Mouse (Mus musculus): ENCODE measurements around the gene Etv6.

Gene Etv6

DNA sequence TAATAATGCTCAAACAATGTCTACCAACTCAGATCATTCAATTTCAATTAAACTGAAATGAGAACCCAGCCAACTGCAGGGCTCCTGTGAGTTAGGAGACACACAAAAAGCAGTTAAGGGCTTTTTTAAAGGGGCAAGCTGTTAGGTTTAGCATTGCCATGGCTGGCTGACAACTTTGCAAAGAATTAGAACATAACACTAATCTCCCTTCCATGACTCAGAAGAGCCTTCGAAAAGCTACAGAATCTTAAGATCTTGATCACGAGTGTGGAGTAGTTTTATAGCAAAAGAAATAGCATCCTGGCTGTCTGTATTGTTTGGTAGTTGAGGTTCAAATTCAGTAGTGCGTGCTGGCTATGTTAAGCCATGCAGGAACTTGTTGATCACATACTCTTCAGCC is 182.9 kb downstream of the Etv6 start:
- no peak for DNase-seq

DNA sequence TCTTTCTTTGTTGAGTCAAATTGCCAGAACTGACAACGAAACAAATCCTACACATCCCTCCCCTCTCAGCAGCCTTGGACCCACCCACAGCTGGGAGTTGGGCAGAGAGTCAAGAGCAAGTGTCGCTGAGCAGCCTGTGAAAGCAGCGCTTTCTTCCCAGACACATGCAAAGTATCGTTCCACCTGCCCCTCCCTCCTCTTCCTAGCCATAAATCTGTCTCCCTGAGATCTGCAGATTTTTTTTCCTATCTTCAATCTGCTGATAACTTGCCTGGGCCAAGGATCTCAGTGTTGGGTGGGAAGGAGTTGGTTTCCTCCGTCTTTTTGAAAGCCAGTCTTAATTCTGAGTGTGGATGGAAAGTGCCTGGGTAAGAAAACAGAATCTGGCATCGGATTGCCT is 183.9 kb downstream of the Etv6 start:
- no peak for DNase-seq

- DNase-seq = peak; percentile 28
These were observed 184.8 kb downstream of the Etv6 start for GRCm38 (mm10) chr6:134220209-134220777.

GRCm38 (mm10) chr6:134222248-134222929 is 186.9 kb downstream of the Etv6 start:
- no peak for DNase-seq

DNA sequence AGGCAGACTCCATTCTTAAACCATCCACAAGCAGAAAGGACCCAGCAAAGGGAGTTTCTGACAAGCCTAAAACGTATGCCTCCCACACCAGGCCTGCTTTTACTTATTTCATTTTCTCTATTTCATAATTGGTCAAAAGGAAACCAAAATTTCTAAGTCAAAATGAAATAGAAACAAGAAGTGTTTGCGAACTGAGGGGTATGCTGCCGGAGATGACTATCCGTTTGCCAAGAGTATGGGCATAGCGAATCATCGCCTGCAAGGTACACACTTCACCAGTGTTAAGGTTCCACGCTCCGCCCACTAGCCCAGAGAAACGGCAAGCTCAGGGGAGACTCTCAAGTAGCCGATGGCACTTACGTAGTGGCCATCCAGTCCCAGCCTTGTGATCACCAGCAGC is 190.1 kb downstream of the Etv6 start:
- DNase-seq = no peak

DNA sequence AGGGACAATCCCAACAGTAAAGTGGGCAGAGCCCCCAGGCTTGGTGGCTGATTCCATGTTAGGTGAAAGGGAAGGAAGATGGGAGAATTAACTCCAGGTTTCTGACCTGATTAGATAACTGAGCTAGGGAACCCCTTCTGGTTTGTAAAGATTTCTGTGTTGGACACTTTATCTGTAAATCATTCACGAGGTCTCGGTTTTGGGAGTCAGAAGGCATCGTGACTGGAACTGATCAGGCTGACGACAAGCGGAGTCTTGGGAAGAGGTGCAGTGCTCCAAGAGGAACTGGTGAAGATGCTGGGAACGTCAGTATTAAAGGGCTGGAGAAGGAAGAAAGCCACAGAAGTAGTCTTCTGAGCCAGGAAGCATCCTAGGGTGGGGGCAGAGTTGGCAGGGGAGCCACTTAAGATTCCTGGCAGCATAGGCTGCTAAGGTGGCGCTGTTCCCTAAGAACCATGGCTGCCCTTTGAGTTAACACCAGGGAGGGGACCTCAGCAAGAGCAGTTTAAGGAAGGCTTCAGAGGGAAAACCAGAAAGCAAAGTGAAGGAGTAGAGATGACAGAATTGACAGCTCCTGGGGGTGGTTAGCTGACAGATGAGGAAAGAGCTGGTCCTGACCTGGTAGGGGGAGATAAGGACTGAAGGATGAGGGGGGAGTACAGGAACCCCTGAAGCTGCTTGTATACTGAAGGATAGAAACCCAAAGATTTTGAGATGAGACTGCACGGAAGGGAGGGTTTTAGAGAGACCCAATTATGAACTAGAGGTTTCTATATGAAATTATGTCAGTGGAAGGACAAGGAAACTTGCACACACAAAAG is 191.1 kb downstream of the Etv6 start:
- no peak for DNase-seq

DNA sequence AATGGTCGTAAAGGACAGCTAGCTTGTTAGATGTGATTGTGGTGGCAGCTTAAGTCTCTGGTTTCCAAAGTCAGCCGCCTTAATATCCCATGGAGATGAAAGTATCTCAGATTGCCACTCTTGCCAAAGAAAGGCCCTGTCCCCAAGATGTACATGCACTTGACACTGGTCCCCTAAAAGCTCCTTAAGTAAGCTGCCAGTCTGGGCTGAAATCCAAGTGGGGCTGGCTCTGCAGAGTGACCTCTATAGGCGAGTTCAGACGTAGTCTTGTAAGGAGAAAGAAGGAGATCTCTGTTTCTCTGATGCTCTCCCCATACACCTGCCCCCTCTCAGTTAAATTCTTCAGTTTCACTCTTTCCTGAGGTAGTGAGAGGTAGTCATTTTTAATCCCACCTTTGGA is 200.8 kb downstream of the Etv6 start:
- no peak for DNase-seq

DNA sequence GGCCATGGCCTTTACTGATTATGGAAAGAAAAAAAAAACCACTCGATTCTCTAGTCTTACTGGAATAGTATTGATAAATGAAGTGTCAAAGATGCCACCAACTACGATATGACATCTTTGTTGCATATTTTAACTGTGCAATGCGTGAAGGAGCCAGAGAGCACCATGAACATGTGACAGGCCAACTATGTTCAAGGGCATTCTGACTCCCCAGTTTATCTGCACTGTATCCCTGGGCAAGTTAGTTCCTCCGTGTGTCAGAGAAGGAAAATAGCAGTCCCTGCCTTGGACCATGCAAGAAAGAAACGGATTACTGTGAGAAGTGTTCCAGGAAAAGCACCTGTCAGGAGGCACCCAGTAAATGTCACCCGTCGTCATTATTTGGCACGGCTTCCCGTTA is 203.0 kb downstream of the Etv6 start:
- no peak for DNase-seq

DNA sequence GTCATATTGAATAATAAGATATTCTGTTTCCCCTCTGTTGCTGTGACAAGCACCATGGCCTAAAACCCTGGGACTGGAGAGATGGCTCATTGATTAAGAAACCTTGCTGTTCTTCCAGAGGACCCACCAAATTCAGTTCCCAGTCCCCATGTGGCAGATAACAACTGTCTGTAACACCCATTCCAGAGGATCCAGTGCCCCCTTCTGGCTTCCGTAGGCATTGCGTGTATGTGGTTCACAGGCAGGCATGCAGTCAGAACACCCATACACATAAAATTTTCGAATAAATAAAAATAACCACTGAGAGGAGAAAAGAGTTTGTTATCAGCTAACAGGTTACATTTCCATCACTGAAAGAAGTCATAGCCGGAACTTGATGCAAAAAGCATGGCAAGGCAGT is 205.5 kb downstream of the Etv6 start:
- peak; percentile 33 for DNase-seq

DNA sequence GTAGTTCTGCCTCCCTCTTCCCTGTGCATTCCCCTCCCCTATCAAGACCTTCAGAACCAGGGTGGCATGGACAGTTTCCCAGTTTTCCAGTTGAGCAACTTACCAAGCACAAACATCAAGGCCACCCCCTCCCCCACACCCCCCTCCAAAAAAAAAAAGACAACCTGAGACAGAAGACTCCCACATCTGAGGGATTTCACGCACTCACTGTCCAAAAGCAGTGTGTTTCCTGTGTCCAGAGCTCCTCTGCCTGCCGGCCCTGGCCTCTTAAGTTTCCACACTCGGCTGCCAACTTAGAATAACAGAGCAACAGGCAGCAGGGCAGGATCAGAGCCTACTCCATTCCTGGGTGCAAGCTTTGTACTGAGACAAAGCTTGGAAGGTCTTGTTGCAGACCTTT is 207.6 kb downstream of the Etv6 start:
- DNase-seq = no peak

- DNase-seq = no peak
These were observed 208.0 kb downstream of the Etv6 start for GRCm38 (mm10) chr6:134243546-134243945.

DNA sequence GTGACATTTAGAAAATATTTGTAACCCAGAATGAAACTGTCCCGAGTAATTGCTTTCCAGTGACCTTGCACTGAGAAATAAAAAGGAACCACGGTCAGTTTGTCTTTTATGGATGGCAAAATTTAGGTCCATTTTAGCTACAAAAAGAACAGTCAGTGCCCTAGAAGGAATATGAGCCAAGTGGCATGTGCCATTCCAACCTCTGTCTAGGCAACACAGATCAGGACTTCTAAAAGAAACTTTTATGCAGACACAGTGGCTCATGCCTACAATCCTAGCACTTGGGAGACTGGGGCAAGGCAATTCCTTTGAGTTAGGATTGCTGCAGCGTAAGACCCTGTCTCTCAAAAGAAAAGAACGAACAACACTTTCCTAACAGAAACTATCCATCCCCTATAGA is 208.6 kb downstream of the Etv6 start:
- no peak for DNase-seq

DNA sequence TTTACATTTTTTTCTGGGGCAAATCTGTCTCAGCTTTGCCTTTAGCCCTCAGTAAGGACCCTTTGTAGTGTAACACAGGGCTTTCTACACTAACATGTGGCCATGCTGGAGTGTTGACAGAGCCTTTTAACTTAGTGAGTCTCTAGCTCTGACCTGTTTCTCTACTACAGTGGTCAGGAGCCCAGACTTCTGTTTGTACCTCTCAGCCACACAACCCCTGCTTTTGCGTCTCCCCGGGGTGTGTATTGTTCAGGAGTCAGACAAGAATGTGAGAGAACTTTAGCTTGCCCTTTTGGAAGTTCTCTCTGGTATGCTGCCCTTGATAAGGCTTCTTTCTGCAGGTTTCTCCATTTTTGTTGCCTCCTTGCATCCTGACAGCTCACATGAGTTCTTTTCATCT is 210.6 kb downstream of the Etv6 start:
- DNase-seq = no peak

- DNase-seq = no peak
These were observed 211.8 kb downstream of the Etv6 start for GRCm38 (mm10) chr6:134247324-134247723.

DNA sequence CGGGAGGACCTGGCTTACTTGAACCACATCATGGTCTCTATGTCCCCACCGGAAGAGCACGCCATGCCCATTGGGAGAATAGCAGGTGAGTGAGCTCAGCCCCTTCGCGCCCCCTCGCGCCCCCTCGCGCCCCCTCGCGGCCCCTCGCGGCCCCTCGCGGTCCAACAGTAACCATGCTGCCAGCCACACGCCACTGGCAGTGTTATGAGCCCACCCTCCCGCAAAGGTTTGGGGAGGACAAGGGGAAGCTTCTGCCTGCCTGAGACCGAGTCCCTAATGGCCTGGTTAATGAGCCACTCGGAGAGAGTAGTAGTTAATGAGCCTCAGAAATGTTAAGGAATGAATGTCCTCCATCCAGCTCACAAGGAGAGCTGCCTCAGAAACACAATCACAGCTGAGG is 213.2 kb downstream of the Etv6 start:
- no peak for DNase-seq

GRCm38 (mm10) chr6:134250764-134251163 is 215.3 kb downstream of the Etv6 start:
- DNase-seq = no peak

- no peak for DNase-seq
These were observed 215.9 kb downstream of the Etv6 start for GRCm38 (mm10) chr6:134251364-134251763.

DNA sequence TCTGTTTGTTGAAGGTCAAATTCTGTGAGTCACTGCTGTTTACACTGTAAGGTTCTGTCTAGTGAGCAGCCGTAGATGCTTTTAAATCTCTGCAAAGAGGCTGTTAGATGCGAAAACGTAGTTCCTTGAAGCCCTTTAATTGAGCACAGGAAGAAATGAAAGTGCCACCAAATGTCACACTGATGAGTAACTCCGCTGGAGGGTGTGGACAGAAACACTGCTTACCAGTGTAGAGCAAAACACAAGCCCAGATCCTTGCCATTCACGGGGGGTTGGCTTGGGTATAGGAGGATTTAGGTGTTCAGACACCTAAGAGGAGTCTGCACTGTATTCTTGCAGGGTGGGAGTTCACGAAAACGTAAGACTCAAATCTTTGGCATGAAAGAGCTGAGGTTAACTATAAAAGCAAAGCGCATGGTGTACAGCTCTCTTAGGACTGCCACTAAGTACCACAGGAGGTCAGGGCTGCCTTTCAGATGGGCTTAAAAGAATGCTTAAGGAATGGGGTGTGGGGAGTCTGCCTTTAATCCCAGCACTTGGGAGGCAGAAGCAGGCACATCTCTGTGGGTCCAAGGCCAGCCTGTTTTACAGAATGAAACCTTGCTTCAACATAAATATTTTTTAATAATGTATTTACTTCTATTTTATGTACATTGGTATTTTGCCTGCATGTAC is 216.7 kb downstream of the Etv6 start:
- no peak for DNase-seq

GRCm38 (mm10) chr6:134256369-134256768 is 220.9 kb downstream of the Etv6 start:
- no peak for DNase-seq

DNA sequence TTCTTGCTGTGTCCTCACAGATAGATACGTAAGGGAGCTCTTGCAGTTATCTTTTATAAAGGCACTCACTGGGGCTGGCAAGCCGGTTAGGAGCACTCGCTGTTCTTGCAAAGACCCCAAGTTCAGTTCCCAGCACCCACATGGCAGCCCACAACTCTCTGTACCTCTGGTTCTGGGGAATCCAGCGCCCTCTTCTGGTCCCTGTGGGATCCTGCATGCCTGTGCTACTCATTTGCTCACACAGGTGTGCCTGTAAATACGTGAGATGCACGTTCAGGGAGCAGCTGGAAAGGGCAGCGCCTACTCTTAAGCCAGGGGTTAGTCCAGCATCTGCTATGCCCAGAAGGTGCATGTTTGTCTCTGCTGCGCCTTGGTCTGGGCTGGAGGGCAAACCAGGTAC is 224.4 kb downstream of the Etv6 start:
- DNase-seq = no peak

DNA sequence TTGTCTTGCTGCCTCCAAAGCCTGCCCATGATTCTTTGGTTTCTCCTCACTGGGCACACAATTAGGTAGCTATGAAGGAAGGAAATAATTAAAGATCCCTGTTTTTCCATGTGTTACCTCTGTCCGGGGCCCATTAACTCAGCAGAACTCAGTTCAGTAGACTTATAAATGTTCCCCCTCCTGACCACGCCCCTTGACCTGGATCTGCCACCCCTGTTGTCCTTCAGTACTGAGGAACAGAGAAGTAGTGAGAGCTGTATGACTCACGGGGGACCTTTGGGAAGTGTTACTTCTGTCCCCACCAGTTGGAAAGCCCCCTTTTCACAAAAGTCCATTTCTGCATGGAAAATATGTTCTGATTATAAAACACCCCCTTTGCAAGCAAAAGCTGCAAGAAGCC is 226.4 kb downstream of the Etv6 start:
- DNase-seq = no peak

GRCm38 (mm10) chr6:134262383-134262782 is 226.9 kb downstream of the Etv6 start:
- no peak for DNase-seq

DNA sequence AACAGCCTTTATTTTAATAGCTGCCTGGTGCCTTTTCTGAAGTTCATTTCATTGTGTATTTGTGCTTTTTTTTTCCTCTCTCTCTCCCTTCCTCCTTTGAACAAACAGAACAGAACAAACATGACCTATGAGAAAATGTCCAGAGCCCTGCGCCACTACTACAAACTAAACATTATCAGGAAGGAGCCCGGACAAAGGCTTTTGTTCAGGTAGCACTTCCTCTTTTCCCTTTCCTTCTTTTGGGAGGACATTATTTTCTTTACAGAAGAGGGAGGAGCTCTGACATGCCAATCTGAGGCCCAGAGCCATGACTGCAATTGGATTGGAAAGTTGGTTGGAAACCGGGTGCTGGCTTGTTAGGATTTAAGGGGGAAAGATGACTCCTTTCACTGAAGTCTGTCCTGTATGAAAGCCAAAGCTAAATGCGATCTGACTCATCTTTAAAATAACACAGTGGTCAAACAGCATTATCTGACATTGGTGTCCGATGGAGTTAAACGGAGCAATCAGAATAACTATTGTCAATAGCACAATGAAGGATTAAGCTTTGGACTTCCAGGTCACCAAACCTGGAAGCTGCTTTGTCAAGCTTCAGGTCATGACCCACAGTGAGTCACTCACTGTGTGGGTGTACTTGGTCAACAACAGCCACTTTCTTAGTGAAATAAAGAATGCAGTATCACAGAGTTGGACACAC is 227.6 kb downstream of the Etv6 start:
- DNase-seq = no peak

Measured in liver (tissue).